Mouse (Mus musculus) liver, adult 2 months (tissue): ENCODE results near the gene Gm20538.

Experiments used
- CTCF ChIP-seq: fragments of 200-500 bp; IDR thresholded peaks from 2 replicates; pipeline ENCODE4 v1.5.1; 2011; ENCODE audit warnings: low read depth, low read length, control low read depth
- POLR2A ChIP-seq: fragments of 200-500 bp; IDR thresholded peaks from 2 replicates; pipeline ENCODE4 v1.6.1; 2011; ENCODE audit warnings: low read length, control low read depth; ENCODE audit not compliant: insufficient read depth; ENCODE audit errors: extremely low read depth

DNA sequence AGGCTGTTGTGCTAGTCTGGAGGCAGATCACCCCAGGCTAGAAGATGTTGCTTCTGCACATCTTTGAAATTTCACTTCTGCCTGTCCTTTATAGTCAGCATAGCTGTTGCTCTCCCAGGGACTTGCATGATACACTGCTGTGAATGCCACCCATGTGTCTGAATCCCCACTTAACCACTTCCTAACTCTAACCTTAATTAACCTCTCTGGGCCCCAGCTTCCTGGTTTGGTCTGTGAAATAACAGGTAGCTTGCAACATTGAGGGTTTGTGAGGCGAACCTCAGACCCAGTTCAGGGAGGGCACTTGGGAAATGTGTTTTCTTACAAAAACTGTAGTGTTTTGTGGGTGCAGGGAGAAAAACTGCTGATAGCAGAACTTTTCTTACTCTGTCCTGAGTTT is 25.4 kb upstream of the Gm20538 start:
- TF ChIP-seq CTCF = no peak
- no peak for TF ChIP-seq POLR2A
